Mouse (Mus musculus) heart, postnatal 14 days (tissue): ENCODE measurements around the gene Msh3. TPM values are rescaled to one million over a fixed set of nuclear protein-coding genes. Genes with fewer than 3 reads are reported as not detected.

Source experiments
- total RNA-seq, 2 experiments: library from RNA; stranded (reverse); gene quantifications; 2 replicates each; pipeline ENCODE4 v1.2.3; 2021

Msh3 gene
- total RNA-seq, 2 experiments from 2014 or later = 12.1 to 12.7 TPM

Other genes starting within 250 kb of the Msh3 start
- gene Rasgrf2, start 223.3 kb downstream of the Msh3 start, total RNA-seq = 1 to 10 TPM; 5.4 to 6.3 TPM
- gene Gm20379, start 49.0 kb downstream of the Msh3 start, total RNA-seq = not detected
- 1 to 10 TPM; 1.5 to 1.8 TPM for gene Dhfr, start 277 bp downstream of the Msh3 start, total RNA-seq
- gene Ankrd34b, start 70.9 kb upstream of the Msh3 start, total RNA-seq = under 1 TPM in 1 of 2 experiments, not detected in 1; 0.31 TPM
- 1 to 10 TPM; 2.4 to 2.8 TPM for gene Fam151b, start 129.0 kb upstream of the Msh3 start, total RNA-seq
- gene Zfyve16, start 175.9 kb upstream of the Msh3 start, total RNA-seq = 10 to 100 TPM; 16.3 to 17.2 TPM
- not detected for gene Spz1, start 221.2 kb upstream of the Msh3 start, total RNA-seq